Mouse (Mus musculus): ENCODE results near the gene Sertad2.

DNA sequence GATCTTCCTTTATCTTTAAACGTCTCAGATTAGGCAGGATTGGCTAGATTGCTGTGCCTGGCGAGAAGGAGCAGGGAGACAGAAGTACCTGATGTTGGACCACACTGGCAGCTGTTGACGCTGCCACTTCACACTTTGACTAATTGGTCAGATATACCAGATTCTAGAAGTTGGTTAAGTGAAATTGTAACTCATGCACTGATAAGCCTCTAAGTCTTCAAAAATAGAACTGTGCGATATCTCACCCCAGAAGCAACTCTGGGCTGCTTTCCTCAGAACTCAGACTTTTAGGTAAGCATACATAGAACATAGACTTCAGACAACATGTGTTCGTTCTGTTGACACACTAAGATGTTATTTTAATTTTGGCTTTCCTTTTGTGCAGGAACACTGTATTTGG is 86.6 kb downstream of the Sertad2 start:
- TF ChIP-seq EP300 (IDR thresholded peaks at IDR 0.05; ENCODE audit: insufficient read depth, low read depth, low read length): no peak
- no peak for TF ChIP-seq CTCF (IDR thresholded peaks at IDR 0.05)
